Mouse (Mus musculus): ENCODE measurements at regions not wholly inside any gene's neighbourhood (a gene's known extent, or its start where the extent isn't known, plus 50 kb on each side); places are given as distances from the start of the nearest gene placed in this dataset.
A peak's percentile ranks its signal among the peaks of the same experiment; 100 is the strongest.

- no peak for DNase-seq
Measured at GRCm38 (mm10) chr2:137705724-137706422, 550.5 kb upstream of the Btbd3 start.

GRCm38 (mm10) chr2:137704948-137705723 is 551.2 kb upstream of the Btbd3 start:
- DNase-seq, result no peak

- DNase-seq, result no peak
Measured at GRCm38 (mm10) chr2:137704565-137704947, 551.8 kb upstream of the Btbd3 start.

GRCm38 (mm10) chr2:137704051-137704450 is 552.3 kb upstream of the Btbd3 start:
- DNase-seq, result no peak

- DNase-seq, result no peak
Measured at GRCm38 (mm10) chr2:137695885-137696284, 560.5 kb upstream of the Btbd3 start.

GRCm38 (mm10) chr2:137694020-137694419 is 562.3 kb upstream of the Btbd3 start:
- no peak for DNase-seq

GRCm38 (mm10) chr2:137687208-137687607 is 569.2 kb upstream of the Btbd3 start:
- no peak for DNase-seq

GRCm38 (mm10) chr2:137686735-137687134 is 569.6 kb upstream of the Btbd3 start:
- DNase-seq, result no peak

- no peak for DNase-seq
Measured at GRCm38 (mm10) chr2:137681762-137682161, 565.3 kb upstream of the Jag1 start.

GRCm38 (mm10) chr2:137663171-137663570 is 546.7 kb upstream of the Jag1 start:
- no peak for DNase-seq

- DNase-seq, result no peak
Measured at GRCm38 (mm10) chr2:137662216-137662615, 545.8 kb upstream of the Jag1 start.

GRCm38 (mm10) chr2:137660449-137660848 is 544.0 kb upstream of the Jag1 start:
- no peak for DNase-seq

- no peak for DNase-seq
Measured at GRCm38 (mm10) chr2:137654296-137654695, 537.9 kb upstream of the Jag1 start.

- no peak for DNase-seq
Measured at GRCm38 (mm10) chr2:137644160-137644559, 527.7 kb upstream of the Jag1 start.

- DNase-seq, result no peak
Measured at GRCm38 (mm10) chr2:137643269-137644055, 527.0 kb upstream of the Jag1 start.

- DNase-seq, result no peak
Measured at GRCm38 (mm10) chr2:137635019-137635621, 518.7 kb upstream of the Jag1 start.

GRCm38 (mm10) chr2:137616637-137617036 is 500.2 kb upstream of the Jag1 start:
- peak; percentile 4 to 18 for DNase-seq

- DNase-seq, result no peak
Measured at GRCm38 (mm10) chr2:137613791-137614190, 497.3 kb upstream of the Jag1 start.

GRCm38 (mm10) chr2:137608506-137608905 is 492.1 kb upstream of the Jag1 start:
- DNase-seq, result no peak

- no peak for DNase-seq
Measured at GRCm38 (mm10) chr2:137598136-137598535, 481.7 kb upstream of the Jag1 start.

GRCm38 (mm10) chr2:137594509-137594908 is 478.1 kb upstream of the Jag1 start:
- no peak for DNase-seq

- no peak for DNase-seq
Measured at GRCm38 (mm10) chr2:137591551-137591950, 475.1 kb upstream of the Jag1 start.

- DNase-seq, result no peak
Measured at GRCm38 (mm10) chr2:137581491-137581890, 465.0 kb upstream of the Jag1 start.
